Mouse (Mus musculus): ENCODE measurements around the gene Epn1. TPM values are rescaled to one million over a fixed set of nuclear protein-coding genes. Genes with fewer than 3 reads are reported as not detected.

Epn1 gene
- polyA plus RNA-seq, 1 experiment from 2014 or later = 41.0 TPM

GRCm38 (mm10) chr7:5037026-5037425 is 43.0 kb upstream of the Epn1 start:
- DNase-seq (ENCODE audit: low spot score) (no peak), ATAC-seq (ENCODE audit: low FRiP score, low TSS enrichment) (no peak)
- no peaks in the 10 kb centered on the region for H3K9me3 ChIP-seq (ENCODE audit: control insufficient read depth, low read length)
- WGBS = 90% methylated on average over 7 of the region's 7 CpGs
- H3K9ac ChIP-seq (ENCODE audit: low read length) = no peak overlapping the region
- H3K4me3 ChIP-seq (ENCODE audit: low read depth, low read length) = no peak overlapping the region
- no peak overlapping the region for H3K4me2 ChIP-seq (replicated peaks; ENCODE audit: low read depth)
- no peaks in the 10 kb centered on the region for H3K4me1 ChIP-seq (replicated peaks; ENCODE audit: control insufficient read depth, insufficient read depth)
- H3K36me3 ChIP-seq (ENCODE audit: control insufficient read depth, insufficient read depth, low read length) = peaks cover 12% of the 10 kb centered on the region
- TF ChIP-seq EP300 (optimal IDR thresholded peaks at IDR 0.05) (no peak), CTCF (IDR thresholded peaks at IDR 0.05; ENCODE audit: low read depth) (no peak)
- H3K27me3 ChIP-seq (ENCODE audit: control insufficient read depth, insufficient read depth, low read length) = no peaks in the 10 kb centered on the region
- H3K27ac ChIP-seq (replicated peaks) = no peak overlapping the region

GRCm38 (mm10) chr7:5037467-5037866 is 42.6 kb upstream of the Epn1 start:
- WGBS = 84% methylated on average over 8 of the region's 8 CpGs
- H3K4me3 ChIP-seq (ENCODE audit: low read depth, low read length) = peak overlapping the region; percentile 67

GRCm38 (mm10) chr7:5038109-5038732 is 41.8 kb upstream of the Epn1 start, which contains the start of gene Zfp784:
TSS of gene Zfp784 (minus strand) at chr7:5038446.
- peak; percentile 98 for ATAC-seq (ENCODE audit: low FRiP score, low TSS enrichment)
- under 1% methylated on average over 47 of the region's 48 CpGs for WGBS

More at GRCm38 (mm10) chr7:5037467-5037866, 42.6 kb upstream of the Epn1 start:
- H3K27ac ChIP-seq (replicated peaks) = peak overlapping the region; percentile 98
- H3K4me2 ChIP-seq (replicated peaks; ENCODE audit: low read depth) = peak overlapping the region; percentile 55
- H3K27me3 ChIP-seq (ENCODE audit: control insufficient read depth, insufficient read depth, low read length) = no peaks in the 10 kb centered on the region
- DNase-seq (ENCODE audit: low spot score) = no peak
- no peaks in the 10 kb centered on the region for H3K4me1 ChIP-seq (replicated peaks; ENCODE audit: control insufficient read depth, insufficient read depth)
- H3K9ac ChIP-seq (ENCODE audit: low read length) = no peak overlapping the region
- no peak for TF ChIP-seq CTCF (IDR thresholded peaks at IDR 0.05; ENCODE audit: low read depth)
- no peaks in the 10 kb centered on the region for H3K9me3 ChIP-seq (ENCODE audit: control insufficient read depth, low read length)
- no peak for ATAC-seq (ENCODE audit: low FRiP score, low TSS enrichment)
- H3K36me3 ChIP-seq (ENCODE audit: control insufficient read depth, insufficient read depth, low read length) = peaks cover 9% of the 10 kb centered on the region; the same call in 1 of the 2 replicates

GRCm38 (mm10) chr7:5038940-5039339 is 41.1 kb upstream of the Epn1 start:
- Histone ChIP-seq H3K36me3 (ENCODE audit: control insufficient read depth, insufficient read depth, low read length) (peaks cover 4% of the 10 kb centered on the region; the same call in 1 of the 2 replicates), H3K4me3 (ENCODE audit: low read depth, low read length) (peak overlapping the region; percentile 67), H3K27me3 (ENCODE audit: control insufficient read depth, insufficient read depth, low read length) (no peaks in the 10 kb centered on the region), H3K9me3 (ENCODE audit: control insufficient read depth, low read length) (no peaks in the 10 kb centered on the region), H3K4me2 (replicated peaks; ENCODE audit: low read depth) (peak overlapping the region; percentile 55), H3K27ac (replicated peaks) (peak overlapping the region; percentile 98), H3K4me1 (replicated peaks; ENCODE audit: control insufficient read depth, insufficient read depth) (no peaks in the 10 kb centered on the region), H3K9ac (ENCODE audit: low read length) (peak overlapping the region; percentile 84)
- DNase-seq (ENCODE audit: low spot score) = no peak
- TF ChIP-seq EP300 (optimal IDR thresholded peaks at IDR 0.05) = no peak
- no peak for TF ChIP-seq CTCF (IDR thresholded peaks at IDR 0.05; ENCODE audit: low read depth)
- 16% methylated on average over 5 of the region's 5 CpGs for WGBS
- no peak for ATAC-seq (ENCODE audit: low FRiP score, low TSS enrichment)

More at GRCm38 (mm10) chr7:5038109-5038732, 41.8 kb upstream of the Epn1 start, which contains the start of gene Zfp784:
- Histone ChIP-seq H3K9me3 (ENCODE audit: control insufficient read depth, low read length) (no peaks in the 10 kb centered on the region), H3K27ac (replicated peaks) (peak within 1 kb of the TSS; percentile 98), H3K4me2 (replicated peaks; ENCODE audit: low read depth) (peak within 1 kb of the TSS; percentile 55), H3K4me1 (replicated peaks; ENCODE audit: control insufficient read depth, insufficient read depth) (no peaks in the 10 kb centered on the region), H3K36me3 (ENCODE audit: control insufficient read depth, insufficient read depth, low read length) (peaks cover 5% of the 10 kb centered on the region; the same call in 1 of the 2 replicates), H3K4me3 (ENCODE audit: low read depth, low read length) (peak within 1 kb of the TSS; percentile 67), H3K27me3 (ENCODE audit: control insufficient read depth, insufficient read depth, low read length) (no peaks in the 10 kb centered on the region), H3K9ac (ENCODE audit: low read length) (peak within 1 kb of the TSS; percentile 84)
- peak; percentile 95 for DNase-seq (ENCODE audit: low spot score)
- TF ChIP-seq CTCF (IDR thresholded peaks at IDR 0.05; ENCODE audit: low read depth) (no peak), EP300 (optimal IDR thresholded peaks at IDR 0.05) (peak; percentile 84)

GRCm38 (mm10) chr7:5044981-5045380 is 35.1 kb upstream of the Epn1 start:
- Histone ChIP-seq H3K4me1 (replicated peaks; ENCODE audit: control insufficient read depth, insufficient read depth) (no peaks in the 10 kb centered on the region), H3K9ac (ENCODE audit: low read length) (no peak overlapping the region), H3K4me2 (replicated peaks; ENCODE audit: low read depth) (no peak overlapping the region), H3K4me3 (ENCODE audit: low read depth, low read length) (no peak overlapping the region), H3K27me3 (ENCODE audit: control insufficient read depth, insufficient read depth, low read length) (no peaks in the 10 kb centered on the region), H3K27ac (replicated peaks) (no peak overlapping the region), H3K36me3 (ENCODE audit: control insufficient read depth, insufficient read depth, low read length) (no peaks in the 10 kb centered on the region), H3K9me3 (ENCODE audit: control insufficient read depth, low read length) (no peaks in the 10 kb centered on the region)
- 58% methylated on average over 2 of the region's 2 CpGs for WGBS
- ATAC-seq (ENCODE audit: low FRiP score, low TSS enrichment) (no peak), DNase-seq (ENCODE audit: low spot score) (no peak)
- no peak for TF ChIP-seq CTCF (IDR thresholded peaks at IDR 0.05; ENCODE audit: low read depth)

- WGBS = 70% methylated on average over 2 of the region's 2 CpGs
- TF ChIP-seq CTCF (IDR thresholded peaks at IDR 0.05; ENCODE audit: low read depth) (no peak; the same call in 1 of the 2 replicates), EP300 (optimal IDR thresholded peaks at IDR 0.05) (no peak)
- DNase-seq (ENCODE audit: low spot score) = no peak
- Histone ChIP-seq H3K27me3 (ENCODE audit: control insufficient read depth, insufficient read depth, low read length) (no peaks in the 10 kb centered on the region), H3K4me1 (replicated peaks; ENCODE audit: control insufficient read depth, insufficient read depth) (no peaks in the 10 kb centered on the region), H3K9me3 (ENCODE audit: control insufficient read depth, low read length) (no peaks in the 10 kb centered on the region), H3K27ac (replicated peaks) (no peak overlapping the region), H3K4me2 (replicated peaks; ENCODE audit: low read depth) (no peak overlapping the region), H3K4me3 (ENCODE audit: low read depth, low read length) (no peak overlapping the region), H3K36me3 (ENCODE audit: control insufficient read depth, insufficient read depth, low read length) (no peaks in the 10 kb centered on the region), H3K9ac (ENCODE audit: low read length) (no peak overlapping the region)
- no peak for ATAC-seq (ENCODE audit: low FRiP score, low TSS enrichment)
Measured at GRCm38 (mm10) chr7:5046112-5046511, 33.9 kb upstream of the Epn1 start.

Data from stomach, postnatal 0 days (tissue).